In the genomic region with DNA sequence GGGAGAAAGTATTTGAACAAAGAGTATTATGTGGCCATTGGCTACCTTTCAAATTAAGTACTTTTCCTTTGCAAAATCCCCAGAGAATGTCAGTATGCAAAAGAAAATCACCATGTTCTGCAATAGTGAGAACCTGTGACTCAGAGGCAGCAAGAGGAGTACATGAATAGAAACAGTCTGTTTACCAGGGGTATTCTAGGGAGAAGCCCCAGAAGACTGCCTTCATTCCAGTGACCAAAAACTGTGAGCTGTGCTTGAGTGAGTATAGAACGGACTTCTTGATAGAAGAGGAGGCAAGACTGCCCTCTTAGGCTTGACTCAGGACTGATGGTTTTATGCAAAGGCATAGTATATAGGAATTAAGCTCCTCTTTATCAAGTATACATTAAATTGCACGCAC, we compare ENCODE assay signal across 19 mouse cellular contexts. TPM values are rescaled to one million over a fixed set of nuclear protein-coding genes. Genes with fewer than 3 reads are reported as not detected.
"Had no signal": no experiment of that assay in that cellular context is flagged by ENCODE, and none has a peak within 500 bp of the region (broad histone marks: within the 10 kb centered on the region; RNA-seq: fewer than 3 reads in every experiment).

No protein-coding gene starts in this region.

- H3K4me3 ChIP-seq: midbrain, embryonic 10.5 days; midbrain, embryonic 12.5 days; myocyte; neural tube, embryonic 13.5 days; neural tube, embryonic 15.5 days had no signal

- H3K27ac ChIP-seq: liver, embryonic 14.5 days; midbrain, embryonic 10.5 days; midbrain, embryonic 12.5 days; neural tube, embryonic 13.5 days; neural tube, embryonic 15.5 days had no signal

- DNase-seq: lung, adult 18-20 months; lung, embryonic 14.5 days; lung, postnatal 10 days; lung, postnatal 4 days; midbrain, embryonic 14.5 days; retina, postnatal 1 day; right cerebral cortex, postnatal 14 days; spleen, adult 18-20 months; thymus, adult 2 months; thymus, postnatal 25 days; thymus, postnatal 4 days had no signal

RNA-seq across cellular contexts. Expression of a gene that starts 22.2 kb away (rescaled TPM):
- total RNA-seq: megakaryocyte, adult 5-6 weeks; megakaryocyte-erythroid progenitor cell, adult 5-6 weeks had no signal
